Mouse (Mus musculus) left cerebral cortex, postnatal 10 days (tissue): ENCODE measurements at regions not wholly inside any gene's neighbourhood (a gene's known extent, or its start where the extent isn't known, plus 50 kb on each side); places are given as distances from the start of the nearest gene placed in this dataset.

Experiments used
- DNase-seq, 2 experiments: peaks; one replicate each; pipeline ENCODE4 v3.0.0; 2021 to 2022; ENCODE audit warnings: low spot score in 2 of 2, mixed read lengths in 1 of 2; ENCODE audit errors: extremely low spot score in 1 of 2
- intact Hi-C: fragments of 180-260 bp; cut with DNase I; formaldehyde crosslinking; loops from one replicate; pipeline ENCODE4 v1.15.1; 2025

GRCm38 (mm10) chr3:41175356-41175755, 92.5 kb upstream of the Pgrmc2 start:
- intact Hi-C loops, result no loop called here

GRCm38 (mm10) chr3:41173561-41173960, 90.7 kb upstream of the Pgrmc2 start:
- intact Hi-C loops, result no loop called here
- no peak for DNase-seq

More at GRCm38 (mm10) chr3:41175356-41175755, 92.5 kb upstream of the Pgrmc2 start:
- no peak for DNase-seq

GRCm38 (mm10) chr3:41172306-41173215, 89.7 kb upstream of the Pgrmc2 start:
- DNase-seq, result no peak
- intact Hi-C loops, result no loop called here

GRCm38 (mm10) chr3:41171772-41172171, 88.9 kb upstream of the Pgrmc2 start:
- intact Hi-C loops, result no loop called here
- no peak for DNase-seq

GRCm38 (mm10) chr3:41171310-41171709, 88.5 kb upstream of the Pgrmc2 start:
- intact Hi-C loops, result no loop called here
- DNase-seq, result no peak

GRCm38 (mm10) chr3:41170566-41170965, 87.7 kb upstream of the Pgrmc2 start:
- DNase-seq, result no peak
- intact Hi-C loops, result no loop called here

- DNase-seq, result no peak
- intact Hi-C loops, result no loop called here
Observed at GRCm38 (mm10) chr3:41169430-41169829, 86.6 kb upstream of the Pgrmc2 start.

- intact Hi-C loops, result no loop called here
Observed at GRCm38 (mm10) chr3:41168181-41168967, 85.5 kb upstream of the Pgrmc2 start.

GRCm38 (mm10) chr3:41167476-41167875, 84.6 kb upstream of the Pgrmc2 start:
- intact Hi-C loops, result no loop called here
- DNase-seq, result no peak

More at GRCm38 (mm10) chr3:41168181-41168967, 85.5 kb upstream of the Pgrmc2 start:
- no peak for DNase-seq

GRCm38 (mm10) chr3:41164736-41165135, 81.9 kb upstream of the Pgrmc2 start:
- no peak for DNase-seq
- intact Hi-C loops, result no loop called here

GRCm38 (mm10) chr3:41163767-41164166, 80.9 kb upstream of the Pgrmc2 start:
- no peak for DNase-seq
- intact Hi-C loops, result no loop called here

- DNase-seq, result no peak
- intact Hi-C loops, result no loop called here
Observed at GRCm38 (mm10) chr3:41162514-41162913, 79.7 kb upstream of the Pgrmc2 start.

GRCm38 (mm10) chr3:41160648-41161047, 77.8 kb upstream of the Pgrmc2 start:
- no peak for DNase-seq
- intact Hi-C loops, result no loop called here

GRCm38 (mm10) chr3:41158314-41158973, 75.6 kb upstream of the Pgrmc2 start:
- intact Hi-C loops, result no loop called here
- peak in 1 of 2 experiments; percentile 41 for DNase-seq

GRCm38 (mm10) chr3:41157428-41157827, 74.6 kb upstream of the Pgrmc2 start:
- intact Hi-C loops, result no loop called here
- DNase-seq, result no peak

- intact Hi-C loops, result no loop called here
- DNase-seq, result no peak
Observed at GRCm38 (mm10) chr3:41156562-41156961, 73.7 kb upstream of the Pgrmc2 start.

- intact Hi-C loops, result no loop called here
- peak in 1 of 2 experiments; percentile 23 for DNase-seq
Observed at GRCm38 (mm10) chr3:41155132-41155760, 72.4 kb upstream of the Pgrmc2 start.

GRCm38 (mm10) chr3:41154402-41154801, 71.6 kb upstream of the Pgrmc2 start:
- no peak for DNase-seq
- intact Hi-C loops, result no loop called here

- intact Hi-C loops, result no loop called here
- DNase-seq, result no peak
Observed at GRCm38 (mm10) chr3:41151989-41152388, 69.1 kb upstream of the Pgrmc2 start.
